Mouse (Mus musculus): ENCODE results near the gene Pla2g2c.

GRCm38 (mm10) chr4:138703591-138703990 lies 21.0 kb upstream of the Pla2g2c start:
- TF ChIP-seq CTCF (IDR thresholded peaks at IDR 0.05; ENCODE audit: extremely low read depth, insufficient read depth, insufficient read length, insufficient replicate concordance) (no peak), POLR2A (IDR thresholded peaks at IDR 0.05; ENCODE audit: low read depth, low read length) (no peak)

All from spleen, adult 2 months (tissue).